Mouse (Mus musculus): ENCODE measurements around the gene Clp1. TPM values are rescaled to one million over a fixed set of nuclear protein-coding genes. Genes with fewer than 3 reads are reported as not detected.
A peak's percentile ranks its signal among the peaks of the same experiment; 100 is the strongest.

Clp1 gene
- total RNA-seq (2015) (33.1 and 34.5 TPM in 2 replicates), total RNA-seq (2017) (33.1 and 36.2 TPM in 2 replicates)

GRCm38 (mm10) chr2:84727172-84727858, at the start of gene Clp1:
Gene Clp1 (minus strand): TSS chr2:84727350.
- peak; percentile 96 for ATAC-seq (ENCODE audit: poor library complexity, severe bottlenecking)

DNA sequence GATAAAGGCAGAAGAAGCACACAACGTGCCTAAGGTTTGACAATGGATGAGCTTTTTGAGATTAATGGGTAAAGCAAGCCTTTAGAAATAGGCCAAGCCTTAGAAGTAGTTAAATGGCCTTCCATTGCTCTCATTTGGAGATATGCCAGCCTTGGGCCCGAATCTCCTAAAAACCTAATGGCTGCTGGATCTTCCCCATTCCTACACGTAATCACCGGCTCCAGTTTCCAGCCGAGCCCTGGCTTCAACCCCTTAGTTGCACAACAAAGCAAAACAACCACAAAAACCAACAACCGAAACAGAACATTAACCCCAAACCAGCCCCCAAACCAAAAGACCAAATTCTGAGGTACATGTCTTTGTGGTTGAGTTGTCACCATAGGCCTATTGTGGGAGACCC, 48.5 kb upstream of the Clp1 start:
- no peak for ATAC-seq (ENCODE audit: poor library complexity, severe bottlenecking)

GRCm38 (mm10) chr2:84775241-84775640, 48.1 kb upstream of the Clp1 start, which contains the start of gene Serping1:
Gene Serping1 (minus strand): TSS chr2:84775444.
- no peak for ATAC-seq (ENCODE audit: poor library complexity, severe bottlenecking)

DNA sequence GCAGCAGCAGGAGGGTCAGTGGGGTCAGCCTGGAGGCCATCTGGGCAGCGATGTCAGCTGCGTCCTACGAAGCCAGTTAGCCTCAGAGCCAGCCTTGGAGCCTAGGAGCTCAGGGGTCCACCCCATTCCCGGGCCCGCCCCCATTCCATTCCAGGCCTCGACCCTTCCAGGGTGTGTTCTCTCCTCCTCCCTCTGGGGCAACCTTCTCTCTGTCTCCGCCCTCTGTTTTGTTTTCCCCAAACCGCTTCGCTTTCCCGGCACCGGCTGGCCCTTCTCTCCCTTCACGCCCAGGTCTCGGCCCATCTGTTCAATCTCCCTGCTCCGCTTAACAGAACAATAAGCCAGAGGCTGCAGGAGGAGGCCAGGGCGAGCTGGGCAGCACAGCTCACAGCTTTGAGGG, 47.6 kb upstream of the Clp1 start:
- ATAC-seq (ENCODE audit: poor library complexity, severe bottlenecking), result no peak

- no peak for ATAC-seq (ENCODE audit: poor library complexity, severe bottlenecking)
Measured at GRCm38 (mm10) chr2:84773195-84773594, 46.0 kb upstream of the Clp1 start.

- no peak for ATAC-seq (ENCODE audit: poor library complexity, severe bottlenecking)
Measured at GRCm38 (mm10) chr2:84772454-84772853, 45.3 kb upstream of the Clp1 start.

DNA sequence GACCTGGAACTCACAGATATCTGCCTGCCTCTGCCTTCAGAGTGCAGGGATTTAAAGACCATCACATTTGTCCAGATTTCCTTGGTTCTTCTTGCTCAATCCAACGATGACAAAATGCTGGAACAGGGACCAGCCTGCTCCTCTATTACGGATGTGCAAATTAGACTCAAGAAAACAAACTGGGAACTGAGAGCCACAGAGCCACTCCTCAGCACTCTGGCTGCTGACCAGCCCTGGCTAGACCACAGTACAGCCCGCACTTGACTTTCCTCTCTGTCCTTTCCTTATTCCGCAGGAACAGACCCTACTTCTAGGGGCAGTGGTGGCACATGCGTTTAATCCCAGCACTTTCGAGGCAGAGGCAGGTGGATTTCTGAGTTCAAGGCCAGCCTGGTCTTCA, 43.4 kb upstream of the Clp1 start:
- no peak for ATAC-seq (ENCODE audit: poor library complexity, severe bottlenecking)

- no peak for ATAC-seq (ENCODE audit: poor library complexity, severe bottlenecking)
Measured at GRCm38 (mm10) chr2:84762818-84763217, 35.7 kb upstream of the Clp1 start.

- no peak for ATAC-seq (ENCODE audit: poor library complexity, severe bottlenecking)
Measured at GRCm38 (mm10) chr2:84762295-84762694, 35.1 kb upstream of the Clp1 start.

DNA sequence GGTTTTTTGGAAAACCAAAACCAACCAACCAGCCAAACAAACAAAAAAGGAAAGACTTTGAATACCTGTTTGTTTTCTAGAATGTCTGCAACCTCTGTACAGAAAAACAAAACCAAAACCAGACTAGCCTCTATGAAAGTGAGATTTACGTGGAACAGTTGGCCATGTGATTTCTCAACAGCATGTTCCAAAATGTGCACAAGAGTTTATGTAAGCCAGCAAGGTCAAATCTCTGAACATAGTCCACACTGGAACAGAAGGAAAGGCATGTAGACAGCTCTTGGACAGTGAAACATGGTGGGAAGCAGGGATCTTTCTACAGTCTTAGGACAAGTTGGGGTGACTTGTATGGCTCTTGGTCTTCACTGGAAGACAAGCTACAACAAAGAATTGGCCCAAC, 34.7 kb upstream of the Clp1 start:
- no peak for ATAC-seq (ENCODE audit: poor library complexity, severe bottlenecking)

GRCm38 (mm10) chr2:84761309-84761708, 34.2 kb upstream of the Clp1 start:
- no peak for ATAC-seq (ENCODE audit: poor library complexity, severe bottlenecking)

DNA sequence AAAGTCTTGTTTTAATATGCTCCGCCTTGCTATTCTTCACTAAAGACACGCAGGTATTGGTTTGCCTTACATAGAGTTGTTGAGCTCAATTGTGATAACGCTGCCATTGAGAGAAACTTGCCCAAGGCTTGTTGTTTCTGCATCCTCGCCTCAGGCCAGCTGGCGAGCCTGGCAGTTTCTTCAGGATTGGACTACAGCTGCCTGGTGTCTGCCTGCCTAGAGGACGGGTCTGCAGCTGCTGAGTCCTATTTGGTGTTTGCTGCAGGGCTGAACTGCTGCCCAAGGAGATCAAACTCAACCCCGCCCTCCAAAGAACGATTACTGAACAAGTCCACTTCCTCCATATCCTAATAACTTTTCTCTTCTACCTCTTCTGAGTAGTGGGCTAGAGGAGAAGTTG, 33.6 kb upstream of the Clp1 start:
- no peak for ATAC-seq (ENCODE audit: poor library complexity, severe bottlenecking)

DNA sequence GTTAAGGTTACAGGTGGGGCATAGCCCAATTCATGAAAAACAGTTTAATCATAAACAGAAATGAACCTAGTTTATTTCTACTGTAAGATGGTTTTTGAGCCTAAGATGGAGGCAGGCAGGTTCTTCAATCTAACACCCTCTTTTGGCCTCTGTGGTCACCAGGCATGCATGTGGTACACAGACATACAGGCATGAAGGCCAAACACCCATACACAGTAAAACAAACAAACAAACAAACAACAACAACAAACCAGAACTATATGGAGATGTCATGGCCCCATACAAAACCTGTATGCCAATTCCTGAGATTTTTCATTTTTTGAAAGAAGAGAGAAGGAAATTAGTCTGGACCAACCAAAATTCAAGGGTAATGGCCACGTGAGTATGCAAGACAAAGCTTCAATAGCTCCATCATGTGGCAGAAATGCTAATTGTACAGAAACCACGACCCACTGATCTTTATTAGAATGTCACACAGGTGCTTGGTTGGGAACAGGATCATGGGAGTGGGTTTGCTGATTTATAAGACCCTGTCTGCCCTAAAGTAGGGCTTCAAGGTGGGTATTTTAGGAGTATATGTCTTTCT, 31.5 kb upstream of the Clp1 start:
- peak; percentile 86 for ATAC-seq (ENCODE audit: poor library complexity, severe bottlenecking)

DNA sequence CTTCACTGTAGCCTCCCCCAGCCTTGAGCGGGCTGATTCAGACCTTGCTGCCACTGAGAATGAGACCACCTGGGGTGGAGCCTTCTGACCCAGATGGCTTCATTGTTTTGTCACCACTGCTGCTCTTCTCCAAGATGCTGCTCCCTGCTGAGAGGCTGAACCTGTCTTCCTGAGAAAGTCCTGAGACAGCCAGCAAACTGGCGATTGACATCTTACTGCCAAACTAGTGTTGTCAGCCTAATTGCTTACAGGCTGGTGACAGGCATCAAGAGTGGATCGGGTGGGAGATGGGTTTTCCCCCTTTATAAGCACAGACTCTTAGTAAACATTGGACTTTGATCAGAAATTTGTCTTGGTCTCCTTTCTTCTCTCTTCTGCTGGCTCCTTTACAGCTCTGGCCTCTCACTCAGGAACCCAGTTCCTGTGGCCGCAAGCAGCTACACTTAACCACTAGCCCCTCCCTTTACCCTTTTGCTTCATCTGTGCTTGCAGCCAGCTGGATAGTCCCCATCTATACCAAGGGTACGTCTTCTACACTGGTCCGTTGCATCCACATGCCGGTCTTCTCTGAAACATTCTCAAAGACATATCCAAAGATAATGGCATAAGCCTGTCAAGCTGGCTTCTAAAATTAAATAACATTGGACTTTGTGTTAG, 30.0 kb upstream of the Clp1 start:
- 0 out of 2 replicates have a peak, but pooled peaks have one; percentile 37 for ATAC-seq (ENCODE audit: poor library complexity, severe bottlenecking)

DNA sequence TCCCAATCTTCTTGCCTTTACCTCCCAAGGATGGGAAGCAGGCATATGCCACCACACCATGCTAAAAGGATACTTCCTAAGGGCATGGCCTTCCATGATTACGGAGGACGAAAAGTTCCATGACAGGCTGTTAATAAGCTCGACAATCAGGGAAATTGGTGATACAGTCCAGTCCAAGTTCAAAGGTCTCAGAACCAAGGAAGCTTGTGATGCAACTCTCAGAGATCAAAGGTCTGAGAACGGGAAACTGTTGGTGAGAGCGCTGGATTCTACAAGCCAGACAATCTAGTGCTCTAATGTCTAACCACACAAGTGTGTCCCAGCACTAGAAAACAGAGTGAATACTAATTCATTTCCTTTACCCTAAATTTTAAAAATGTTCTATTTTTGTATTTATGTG, 29.1 kb upstream of the Clp1 start:
- ATAC-seq (ENCODE audit: poor library complexity, severe bottlenecking), result no peak

DNA sequence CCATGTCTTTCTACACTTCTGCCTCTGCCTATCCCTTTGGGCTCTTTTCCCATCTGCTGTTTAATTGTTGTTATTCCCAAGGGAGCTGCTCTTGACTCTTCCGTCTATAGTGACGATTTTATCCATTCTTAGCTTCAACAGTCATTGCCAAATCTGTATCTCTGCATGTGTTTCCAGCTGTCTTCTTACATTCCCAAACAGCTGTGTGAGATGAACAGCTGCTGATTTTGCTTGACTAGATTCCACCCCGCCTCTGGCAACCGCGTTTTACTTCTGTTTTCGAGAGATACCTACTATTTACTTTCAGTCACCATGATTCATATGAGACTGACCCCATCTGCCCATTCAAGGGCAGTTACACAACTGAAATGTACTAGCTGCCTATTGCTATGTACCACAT, 23.0 kb upstream of the Clp1 start:
- ATAC-seq (ENCODE audit: poor library complexity, severe bottlenecking), result no peak

GRCm38 (mm10) chr2:84744126-84744525, 17.0 kb upstream of the Clp1 start:
- no peak for ATAC-seq (ENCODE audit: poor library complexity, severe bottlenecking)

DNA sequence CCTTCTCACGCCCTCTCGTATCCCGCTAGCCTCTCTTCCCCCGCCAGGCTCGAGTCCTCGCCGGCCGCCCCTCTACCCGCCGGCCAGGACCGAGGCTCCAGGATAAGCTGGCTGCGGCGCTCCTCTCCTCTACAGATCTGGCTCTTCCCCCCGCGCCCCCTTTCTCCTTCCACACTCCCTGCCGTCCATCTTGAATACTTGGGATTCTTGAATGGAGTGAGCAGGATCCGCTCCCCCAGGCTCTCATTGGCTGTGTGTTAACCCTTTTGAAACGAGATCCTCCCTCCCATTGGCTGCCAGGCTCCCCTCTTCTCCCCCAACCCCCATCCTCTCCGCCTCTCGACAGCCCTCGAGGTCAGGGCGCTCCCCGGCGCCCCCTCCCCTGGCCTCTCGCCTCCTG, 16.4 kb upstream of the Clp1 start, which contains the start of gene Gm19426:
Gene Gm19426, minus strand, starts transcription at position 95 of the 400 bp plus-strand sequence.
- ATAC-seq (ENCODE audit: poor library complexity, severe bottlenecking), result peak; percentile 63

GRCm38 (mm10) chr2:84742451-84743283, 15.5 kb upstream of the Clp1 start:
- no peak for ATAC-seq (ENCODE audit: poor library complexity, severe bottlenecking)

DNA sequence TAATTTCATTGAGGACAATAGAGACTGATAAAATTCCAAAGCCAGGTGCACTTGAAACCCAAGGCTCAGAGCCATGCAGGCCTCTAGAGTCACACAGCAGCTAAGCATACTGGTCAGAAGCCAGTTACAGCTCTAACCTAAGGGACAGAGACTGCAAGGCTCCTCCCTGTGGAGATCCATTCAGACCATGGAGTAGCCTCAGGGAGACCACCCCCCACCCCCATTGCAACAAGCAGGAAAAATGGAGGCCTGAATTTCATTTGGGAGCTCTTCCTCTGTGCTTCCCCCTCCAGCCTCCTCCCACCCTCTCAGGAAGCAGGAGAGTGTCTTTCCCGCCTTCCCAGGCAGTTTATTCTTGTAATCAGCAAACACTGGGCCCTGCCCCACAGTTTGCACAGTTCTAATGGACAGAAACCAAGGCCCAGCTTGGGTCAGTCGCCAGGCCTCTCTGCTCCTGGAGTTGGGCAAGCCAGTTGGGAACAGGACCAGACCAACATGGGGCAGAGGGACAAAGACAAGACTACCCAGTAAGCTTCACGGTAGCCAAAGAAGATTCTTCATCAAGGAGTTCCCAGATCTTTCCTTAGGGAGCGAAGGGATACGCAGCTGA, 14.8 kb upstream of the Clp1 start:
- ATAC-seq (ENCODE audit: poor library complexity, severe bottlenecking), result no peak

All from megakaryocyte, adult 5-6 weeks (primary cell).